Mouse (Mus musculus): ENCODE measurements around the gene Gm21974.

DNA sequence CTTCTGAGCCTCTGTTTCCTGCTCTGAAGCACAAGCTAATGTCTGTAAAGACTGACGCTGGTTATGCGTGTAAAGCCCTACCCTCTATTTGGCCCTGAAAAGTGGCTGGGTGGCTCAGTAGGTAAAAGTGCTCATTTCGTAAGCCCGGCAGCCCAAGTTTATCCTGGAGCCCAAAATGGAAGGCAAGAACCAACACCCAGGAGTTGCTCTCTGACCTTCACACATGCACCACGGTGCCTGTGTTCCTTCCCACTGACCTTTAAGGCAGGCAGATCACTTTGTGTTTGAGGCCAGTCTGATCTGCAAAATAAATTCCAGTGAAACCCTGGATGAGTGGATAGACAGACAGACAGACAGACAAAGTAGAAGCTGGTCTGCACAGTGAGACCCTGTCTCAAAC, 28.5 kb upstream of the Gm21974 start:
- no peak for TF ChIP-seq POLR2A (IDR thresholded peaks at IDR 0.05; ENCODE audit: low read depth, low read length)
- no peak for TF ChIP-seq CTCF (IDR thresholded peaks at IDR 0.05; ENCODE audit: extremely low read depth, insufficient read depth, insufficient read length, insufficient replicate concordance)
